Mouse (Mus musculus): ENCODE measurements around the gene Pglyrp1. TPM values are rescaled to one million over a fixed set of nuclear protein-coding genes. Genes with fewer than 3 reads are reported as not detected.
A peak's percentile ranks its signal among the peaks of the same experiment; 100 is the strongest.
"Not testable (repeated sequence)": the region's sequence is repeated elsewhere in the genome, so short reads cannot be mapped to it uniquely, and the experiment has no call there.

Pglyrp1 gene
- 0.45 and 1.6 TPM in 2 replicates for polyA plus RNA-seq (2014; fragmentation: Nextera tagmentation; extraction: Ambion mirVana)

GRCm38 (mm10) chr7:18871031-18871430, at the start of gene Pglyrp1:
Gene Pglyrp1 (plus strand): TSS chr7:18871331.
- not testable (repeated sequence) for H3K9me3 ChIP-seq (replicated peaks; ENCODE audit: control insufficient read depth, low read length); H3K27me3 ChIP-seq (ENCODE audit: control insufficient read depth, insufficient read depth, low read length); H3K4me3 ChIP-seq (ENCODE audit: low read depth, low read length); H3K4me1 ChIP-seq (ENCODE audit: control insufficient read depth, insufficient read depth, low read length); H3K4me2 ChIP-seq; H3K36me3 ChIP-seq (ENCODE audit: control insufficient read depth, insufficient read depth, low read length); H3K27ac ChIP-seq (ENCODE audit: low read depth, low read length); H3K9ac ChIP-seq (ENCODE audit: low read depth, low read length); ATAC-seq (replicated peaks; ENCODE audit: insufficient number of reproducible peaks, low FRiP score, low TSS enrichment)
- no CpG with 5 or more reads among the region's 8 CpGs for WGBS (ENCODE audit: insufficient replicate concordance)

- no peaks in the 10 kb centered on the region for H3K27me3 ChIP-seq (ENCODE audit: control insufficient read depth, insufficient read depth, low read length)
- no peak for ATAC-seq (replicated peaks; ENCODE audit: insufficient number of reproducible peaks, low FRiP score, low TSS enrichment)
- no peaks in the 10 kb centered on the region for H3K36me3 ChIP-seq (ENCODE audit: control insufficient read depth, insufficient read depth, low read length)
- 53% methylated on average over 3 of the region's 3 CpGs for WGBS (ENCODE audit: insufficient replicate concordance)
- no peak within 1 kb of the TSS for H3K4me3 ChIP-seq (ENCODE audit: low read depth, low read length)
- no peak within 1 kb of the TSS for H3K4me2 ChIP-seq
- H3K4me1 ChIP-seq (ENCODE audit: control insufficient read depth, insufficient read depth, low read length) = no peaks in the 10 kb centered on the region
- H3K9me3 ChIP-seq (replicated peaks; ENCODE audit: control insufficient read depth, low read length) = no peaks in the 10 kb centered on the region
- no peak within 1 kb of the TSS for H3K27ac ChIP-seq (ENCODE audit: low read depth, low read length)
- H3K9ac ChIP-seq (ENCODE audit: low read depth, low read length) = no peak within 1 kb of the TSS
Measured at GRCm38 (mm10) chr7:18821507-18821906, 49.6 kb upstream of the Pglyrp1 start, which contains the start of gene Psg17. Gene Psg17 (minus strand): TSS chr7:18821607.

- no peaks in the 10 kb centered on the region for H3K9me3 ChIP-seq (replicated peaks; ENCODE audit: control insufficient read depth, low read length)
- 0 out of 2 replicates have a peak, but pooled peaks have one; percentile 35 for ATAC-seq (replicated peaks; ENCODE audit: insufficient number of reproducible peaks, low FRiP score, low TSS enrichment)
- no peak overlapping the region for H3K4me3 ChIP-seq (ENCODE audit: low read depth, low read length)
- no peaks in the 10 kb centered on the region for H3K4me1 ChIP-seq (ENCODE audit: control insufficient read depth, insufficient read depth, low read length)
- no peaks in the 10 kb centered on the region for H3K36me3 ChIP-seq (ENCODE audit: control insufficient read depth, insufficient read depth, low read length)
- no peaks in the 10 kb centered on the region for H3K27me3 ChIP-seq (ENCODE audit: control insufficient read depth, insufficient read depth, low read length)
- no peak overlapping the region for H3K27ac ChIP-seq (ENCODE audit: low read depth, low read length)
- H3K4me2 ChIP-seq = no peak overlapping the region
- H3K9ac ChIP-seq (ENCODE audit: low read depth, low read length) = peak overlapping the region; percentile 2; the same call in 1 of the 2 replicates
- WGBS (ENCODE audit: insufficient replicate concordance) = 58% methylated on average over 26 of the region's 26 CpGs
Measured at GRCm38 (mm10) chr7:18827792-18828546, 43.2 kb upstream of the Pglyrp1 start.

- no peak for ATAC-seq (replicated peaks; ENCODE audit: insufficient number of reproducible peaks, low FRiP score, low TSS enrichment)
- H3K36me3 ChIP-seq (ENCODE audit: control insufficient read depth, insufficient read depth, low read length) = no peaks in the 10 kb centered on the region
- H3K9me3 ChIP-seq (replicated peaks; ENCODE audit: control insufficient read depth, low read length) = 0 out of 2 replicates have a peak, but pooled peaks cover 2% of the 10 kb centered on the region
- 51% methylated on average over 9 of the region's 9 CpGs for whole genome bisulfite sequencing (ENCODE audit: insufficient replicate concordance)
- H3K4me3 ChIP-seq (ENCODE audit: low read depth, low read length) = no peak overlapping the region
- H3K4me2 ChIP-seq = no peak overlapping the region
- no peak overlapping the region for H3K27ac ChIP-seq (ENCODE audit: low read depth, low read length)
- no peak overlapping the region for H3K9ac ChIP-seq (ENCODE audit: low read depth, low read length)
- no peaks in the 10 kb centered on the region for H3K27me3 ChIP-seq (ENCODE audit: control insufficient read depth, insufficient read depth, low read length)
- H3K4me1 ChIP-seq (ENCODE audit: control insufficient read depth, insufficient read depth, low read length) = no peaks in the 10 kb centered on the region
Measured at GRCm38 (mm10) chr7:18828592-18828991, 42.5 kb upstream of the Pglyrp1 start.

GRCm38 (mm10) chr7:18829545-18829944, 41.6 kb upstream of the Pglyrp1 start:
- Histone ChIP-seq H3K27me3 (ENCODE audit: control insufficient read depth, insufficient read depth, low read length) (no peaks in the 10 kb centered on the region), H3K9me3 (replicated peaks; ENCODE audit: control insufficient read depth, low read length) (0 out of 2 replicates have a peak, but pooled peaks cover 2% of the 10 kb centered on the region), H3K4me3 (ENCODE audit: low read depth, low read length) (no peak overlapping the region), H3K36me3 (ENCODE audit: control insufficient read depth, insufficient read depth, low read length) (no peaks in the 10 kb centered on the region), H3K4me2 (no peak overlapping the region), H3K4me1 (ENCODE audit: control insufficient read depth, insufficient read depth, low read length) (no peaks in the 10 kb centered on the region), H3K9ac (ENCODE audit: low read depth, low read length) (no peak overlapping the region), H3K27ac (ENCODE audit: low read depth, low read length) (no peak overlapping the region)
- 88% methylated on average over 7 of the region's 7 CpGs for WGBS (ENCODE audit: insufficient replicate concordance)
- ATAC-seq (replicated peaks; ENCODE audit: insufficient number of reproducible peaks, low FRiP score, low TSS enrichment) = no peak

GRCm38 (mm10) chr7:18832298-18832697, 38.8 kb upstream of the Pglyrp1 start:
- H3K9ac ChIP-seq (ENCODE audit: low read depth, low read length) = no peak overlapping the region
- WGBS (ENCODE audit: insufficient replicate concordance) = 31% methylated on average over 13 of the region's 13 CpGs
- H3K4me1 ChIP-seq (ENCODE audit: control insufficient read depth, insufficient read depth, low read length) = no peaks in the 10 kb centered on the region
- no peak overlapping the region for H3K4me2 ChIP-seq
- 0 out of 2 replicates have a peak, but pooled peaks cover 2% of the 10 kb centered on the region for H3K9me3 ChIP-seq (replicated peaks; ENCODE audit: control insufficient read depth, low read length)
- no peaks in the 10 kb centered on the region for H3K27me3 ChIP-seq (ENCODE audit: control insufficient read depth, insufficient read depth, low read length)
- no peaks in the 10 kb centered on the region for H3K36me3 ChIP-seq (ENCODE audit: control insufficient read depth, insufficient read depth, low read length)
- no peak overlapping the region for H3K27ac ChIP-seq (ENCODE audit: low read depth, low read length)
- no peak overlapping the region for H3K4me3 ChIP-seq (ENCODE audit: low read depth, low read length)
- ATAC-seq (replicated peaks; ENCODE audit: insufficient number of reproducible peaks, low FRiP score, low TSS enrichment) = no peak

GRCm38 (mm10) chr7:18839865-18840264, 31.3 kb upstream of the Pglyrp1 start, which contains the start of gene Mill2:
Gene Mill2 (plus strand): TSS chr7:18839966.
- Histone ChIP-seq H3K4me3 (ENCODE audit: low read depth, low read length) (peak within 1 kb of the TSS; percentile 41), H3K4me1 (ENCODE audit: control insufficient read depth, insufficient read depth, low read length) (no peaks in the 10 kb centered on the region), H3K9me3 (replicated peaks; ENCODE audit: control insufficient read depth, low read length) (no peaks in the 10 kb centered on the region), H3K4me2 (peak within 1 kb of the TSS; percentile 75), H3K9ac (ENCODE audit: low read depth, low read length) (peak within 1 kb of the TSS; percentile 52), H3K27me3 (ENCODE audit: control insufficient read depth, insufficient read depth, low read length) (no peaks in the 10 kb centered on the region), H3K27ac (ENCODE audit: low read depth, low read length) (peak within 1 kb of the TSS; percentile 64), H3K36me3 (ENCODE audit: control insufficient read depth, insufficient read depth, low read length) (no peaks in the 10 kb centered on the region)
- no peak for ATAC-seq (replicated peaks; ENCODE audit: insufficient number of reproducible peaks, low FRiP score, low TSS enrichment)
- WGBS (ENCODE audit: insufficient replicate concordance) = 12% methylated on average over 3 of the region's 3 CpGs

GRCm38 (mm10) chr7:18840386-18841173, 30.6 kb upstream of the Pglyrp1 start:
- H3K36me3 ChIP-seq (ENCODE audit: control insufficient read depth, insufficient read depth, low read length) = no peaks in the 10 kb centered on the region
- H3K27me3 ChIP-seq (ENCODE audit: control insufficient read depth, insufficient read depth, low read length) = no peaks in the 10 kb centered on the region
- peak overlapping the region; percentile 41 for H3K4me3 ChIP-seq (ENCODE audit: low read depth, low read length)
- peak overlapping the region; percentile 64 for H3K27ac ChIP-seq (ENCODE audit: low read depth, low read length)
- WGBS (ENCODE audit: insufficient replicate concordance) = 3% methylated on average over 14 of the region's 17 CpGs
- H3K4me2 ChIP-seq = peak overlapping the region; percentile 75
- ATAC-seq (replicated peaks; ENCODE audit: insufficient number of reproducible peaks, low FRiP score, low TSS enrichment) = peak; percentile 55; the same call in 1 of the 2 replicates
- H3K4me1 ChIP-seq (ENCODE audit: control insufficient read depth, insufficient read depth, low read length) = no peaks in the 10 kb centered on the region
- peak overlapping the region; percentile 52 for H3K9ac ChIP-seq (ENCODE audit: low read depth, low read length)
- no peaks in the 10 kb centered on the region for H3K9me3 ChIP-seq (replicated peaks; ENCODE audit: control insufficient read depth, low read length)
